Mouse (Mus musculus) spleen, adult 2 months (tissue): Measurements from ENCODE around the gene Card14. TPM values are rescaled to one million over a fixed set of nuclear protein-coding genes. Genes with fewer than 3 reads are reported as not detected.
"Not testable (repeated sequence)": the region's sequence is repeated elsewhere in the genome, so short reads cannot be mapped to it uniquely, and the experiment has no call there.

Experiments used
- DNase-seq, 2 experiments: peaks; one replicate each; pipeline versions ENCODE4 v3.0.0 to v3.0.0-alpha.2; 2012 to 2021; ENCODE audit warnings: low spot score in 2 of 2, low read depth in 1 of 2
- H3K27ac ChIP-seq: fragments of 200-500 bp; 2 replicates; pipeline ENCODE4 v1.5.1; 2012; ENCODE audit warnings: low read length, inconsistent platforms; ENCODE audit not compliant: insufficient read depth
- H3K27me3 ChIP-seq: fragments of 200-500 bp; 2 replicates; pipeline ENCODE4 v1.6.1; 2012; ENCODE audit warnings: mild to moderate bottlenecking, moderate library complexity, low read length, inconsistent platforms; ENCODE audit not compliant: control insufficient read depth, insufficient read depth
- H3K36me3 ChIP-seq: fragments of 200-500 bp; 2 replicates; pipeline ENCODE4 v1.6.1; 2012; ENCODE audit warnings: mild to moderate bottlenecking, low read length, inconsistent platforms; ENCODE audit not compliant: control insufficient read depth, insufficient read depth
- H3K4me1 ChIP-seq: fragments of 200-500 bp; 2 replicates; pipeline ENCODE4 v1.6.1; 2011; ENCODE audit warnings: inconsistent platforms; ENCODE audit not compliant: control insufficient read depth, insufficient read depth, insufficient read length
- H3K4me3 ChIP-seq: fragments of 200-500 bp; 2 replicates; pipeline ENCODE4 v1.5.1; 2011; ENCODE audit warnings: mild to moderate bottlenecking, inconsistent platforms; ENCODE audit not compliant: insufficient read depth, insufficient read length; ENCODE audit errors: extremely low read depth
- CTCF ChIP-seq: fragments of 200-500 bp; IDR thresholded peaks from 2 replicates; pipeline ENCODE4 v1.5.1; 2011; ENCODE audit warnings: mild to moderate bottlenecking, inconsistent platforms; ENCODE audit not compliant: insufficient read depth, insufficient read length, insufficient replicate concordance; ENCODE audit errors: extremely low read depth
- POLR2A ChIP-seq: fragments of 200-500 bp; IDR thresholded peaks from 2 replicates; pipeline ENCODE4 v1.6.1; 2011; ENCODE audit warnings: low read depth, low read length, inconsistent platforms
- WGBS: fragments of 180-500 bp; shearing (Covaris S2); methylation state at CpG from one replicate; pipeline ENCODE4 v1.1.7; 2018; 5-methylcytosine and 5-hydroxymethylcytosine counted together
- polyA plus RNA-seq: library from polyadenylated mRNA; depleted of rRNA; stranded (reverse); fragments of >200 nt; gene quantifications from 2 replicates; pipeline ENCODE4 v1.2.3, GENCODE M21; 2012

Card14 gene
- polyA plus RNA-seq, 1 experiment, result 0.02 TPM

- peak; percentile 90 to 94 for DNase-seq
- Histone ChIP-seq H3K4me1 (no peaks in the 10 kb centered on the region; the same call in 1 of the 2 replicates), H3K27me3 (no peaks in the 10 kb centered on the region), H3K4me3 (peak within 1 kb of the TSS; percentile 82), H3K27ac (peak within 1 kb of the TSS; percentile 11; the same call in 1 of the 2 replicates), H3K36me3 (no peaks in the 10 kb centered on the region)
- TF ChIP-seq POLR2A (no peak), CTCF (peak; percentile 95)
- WGBS, result 2% methylated on average over 52 of the region's 52 CpGs
Measured at GRCm38 (mm10) chr11:119267768-119268556, 39.6 kb upstream of the Card14 start, which contains the start of gene Gaa. Gaa (plus strand) TSS chr11:119267887.

GRCm38 (mm10) chr11:119268557-119269195, 38.9 kb upstream of the Card14 start:
- Histone ChIP-seq H3K4me3 (no peak overlapping the region; the same call in 1 of the 2 replicates), H3K27me3 (no peaks in the 10 kb centered on the region), H3K36me3 (no peaks in the 10 kb centered on the region), H3K4me1 (no peaks in the 10 kb centered on the region; the same call in 1 of the 2 replicates), H3K27ac (no peak overlapping the region)
- DNase-seq, result no peak
- 81% methylated on average over 16 of the region's 16 CpGs for WGBS
- TF ChIP-seq POLR2A, result no peak
- TF ChIP-seq CTCF, result no peak

GRCm38 (mm10) chr11:119272492-119272891, 35.1 kb upstream of the Card14 start:
- peak; percentile 4; the same call in 1 of the 2 replicates for TF ChIP-seq CTCF
- not testable (repeated sequence) for H3K27ac ChIP-seq, H3K27me3 ChIP-seq, H3K4me3 ChIP-seq, DNase-seq, H3K4me1 ChIP-seq, H3K36me3 ChIP-seq
- 69% methylated on average over 3 of the region's 3 CpGs for WGBS

- peaks cover 11% of the 10 kb centered on the region for H3K36me3 ChIP-seq
- no peak overlapping the region for H3K4me3 ChIP-seq
- no peaks in the 10 kb centered on the region; the same call in 1 of the 2 replicates for H3K4me1 ChIP-seq
- 91% methylated on average over 8 of the region's 8 CpGs for WGBS
- no peaks in the 10 kb centered on the region for H3K27me3 ChIP-seq
- H3K27ac ChIP-seq, result no peak overlapping the region
- TF ChIP-seq POLR2A (no peak), CTCF (no peak)
- DNase-seq, result no peak
Measured at GRCm38 (mm10) chr11:119273186-119273930, 34.2 kb upstream of the Card14 start.

GRCm38 (mm10) chr11:119281030-119281429, 26.5 kb upstream of the Card14 start:
- DNase-seq, result no peak
- no peak overlapping the region for H3K27ac ChIP-seq
- no peaks in the 10 kb centered on the region for H3K27me3 ChIP-seq
- peaks cover 10% of the 10 kb centered on the region for H3K36me3 ChIP-seq
- no peaks in the 10 kb centered on the region for H3K4me1 ChIP-seq
- H3K4me3 ChIP-seq, result no peak overlapping the region
- WGBS, result 90% methylated on average over 15 of the region's 15 CpGs
- no peak for TF ChIP-seq CTCF
- no peak for TF ChIP-seq POLR2A

GRCm38 (mm10) chr11:119285791-119286527, 21.6 kb upstream of the Card14 start:
- Histone ChIP-seq H3K4me3 (no peak overlapping the region), H3K36me3 (peaks cover 23% of the 10 kb centered on the region), H3K4me1 (no peaks in the 10 kb centered on the region; the same call in 1 of the 2 replicates), H3K27me3 (no peaks in the 10 kb centered on the region), H3K27ac (no peak overlapping the region)
- no peak for TF ChIP-seq CTCF
- no peak for TF ChIP-seq POLR2A
- DNase-seq, result no peak
- WGBS, result 77% methylated on average over 9 of the region's 9 CpGs
